Mouse (Mus musculus) lung, adult 2 months (tissue): ENCODE data around the gene Rc3h2. TPM values are rescaled to one million over a fixed set of nuclear protein-coding genes. Genes with fewer than 3 reads are reported as not detected.
A peak's percentile ranks its signal among the peaks of the same experiment; 100 is the strongest.

Experiments used
- DNase-seq: peaks from one replicate; pipeline ENCODE4 v3.0.0; 2022
- H3K4me1 ChIP-seq: fragments of 200-500 bp; 2 replicates; pipeline ENCODE4 v1.6.1; 2011; ENCODE audit warnings: low read length; ENCODE audit not compliant: control insufficient read depth, insufficient read depth
- H3K4me3 ChIP-seq: fragments of 200-500 bp; replicated peaks from 2 replicates; pipeline ENCODE3; 2011; ENCODE audit warnings: low read depth, mild to moderate bottlenecking, control low read depth, low read length; ENCODE audit errors: extremely low read depth
- CTCF ChIP-seq: fragments of 200-500 bp; IDR thresholded peaks from 2 replicates; pipeline ENCODE4 v1.5.1; 2011; ENCODE audit warnings: mild to moderate bottlenecking, low read length, control low read depth; ENCODE audit not compliant: insufficient read depth
- POLR2A ChIP-seq: fragments of 200-500 bp; IDR thresholded peaks from 2 replicates; pipeline ENCODE4 v1.6.1; 2011; ENCODE audit warnings: low read depth, mild to moderate bottlenecking, control low read depth, low read length, borderline replicate concordance; ENCODE audit errors: extremely low read depth
- WGBS: fragments of 180-500 bp; shearing (Covaris S2); methylation state at CpG from one replicate; pipeline ENCODE4 v1.1.7; 2018; 5-methylcytosine and 5-hydroxymethylcytosine counted together
- polyA plus RNA-seq: library from polyadenylated mRNA; depleted of rRNA; stranded (reverse); fragments of >200 nt; gene quantifications from 2 replicates; pipeline ENCODE4 v1.2.3, GENCODE M21; 2012; rRNA removed

Gene Rc3h2
- polyA plus RNA-seq, 1 experiment, result 8.6 TPM

GRCm38 (mm10) chr2:37358633-37359540, 63.8 kb downstream of the Rc3h2 start, which contains the start of gene Pdcl:
TSS of gene Pdcl (minus strand) at chr2:37359332.
- Histone ChIP-seq H3K4me3 (peak within 1 kb of the TSS; percentile 99), H3K4me1 (no peaks in the 10 kb centered on the region)
- TF ChIP-seq POLR2A (peak; percentile 62; the same call in 1 of the 2 replicates), CTCF (no peak)
- peak; percentile 88 for DNase-seq
- WGBS, result under 1% methylated on average over 42 of the region's 42 CpGs

GRCm38 (mm10) chr2:37355571-37355970, 67.1 kb downstream of the Rc3h2 start:
- TF ChIP-seq CTCF, result no peak
- TF ChIP-seq POLR2A, result no peak
- H3K4me3 ChIP-seq, result no peak overlapping the region
- 97% methylated on average over 5 of the region's 5 CpGs for WGBS
- no peak for DNase-seq
- H3K4me1 ChIP-seq, result 0 out of 2 replicates have a peak, but pooled peaks cover 3% of the 10 kb centered on the region

- 52% methylated on average over 7 of the region's 7 CpGs for WGBS
- TF ChIP-seq CTCF, result no peak
- no peak for TF ChIP-seq POLR2A
- no peak for DNase-seq
- Histone ChIP-seq H3K4me1 (0 out of 2 replicates have a peak, but pooled peaks cover 3% of the 10 kb centered on the region), H3K4me3 (no peak overlapping the region)
Measured at GRCm38 (mm10) chr2:37351671-37352070, 71.0 kb downstream of the Rc3h2 start.

- DNase-seq, result peak; percentile 37
- TF ChIP-seq CTCF, result peak; percentile 69
- TF ChIP-seq POLR2A, result no peak
- no peak overlapping the region for H3K4me3 ChIP-seq
- 48% methylated on average over 10 of the region's 10 CpGs for WGBS
- H3K4me1 ChIP-seq, result no peaks in the 10 kb centered on the region
Measured at GRCm38 (mm10) chr2:37338497-37339187, 84.1 kb downstream of the Rc3h2 start.

GRCm38 (mm10) chr2:37333321-37333720, 89.4 kb downstream of the Rc3h2 start:
- Histone ChIP-seq H3K4me3 (no peak overlapping the region), H3K4me1 (no peaks in the 10 kb centered on the region)
- DNase-seq, result no peak
- no peak for TF ChIP-seq CTCF
- no peak for TF ChIP-seq POLR2A
- 66% methylated on average over 2 of the region's 2 CpGs for whole genome bisulfite sequencing

- 88% methylated on average over 1 of the region's 1 CpGs for WGBS
- no peak for DNase-seq
- Histone ChIP-seq H3K4me1 (no peaks in the 10 kb centered on the region), H3K4me3 (no peak within 1 kb of the TSS)
- no peak for TF ChIP-seq POLR2A
- TF ChIP-seq CTCF, result no peak
Measured at GRCm38 (mm10) chr2:37326215-37326614, 96.5 kb downstream of the Rc3h2 start, which contains the start of gene Olfr368. TSS of gene Olfr368 (plus strand) at chr2:37326515.

Other genes starting within 250 kb of the Rc3h2 start
- not detected in 2 replicates for gene Olfr365, start 234.7 kb downstream of the Rc3h2 start, polyA plus RNA-seq
- not detected in 2 replicates for gene Olfr366, start 211.3 kb downstream of the Rc3h2 start, polyA plus RNA-seq
- not detected in 2 replicates for gene Olfr368, start 96.4 kb downstream of the Rc3h2 start, polyA plus RNA-seq
- gene Pdcl, start 63.6 kb downstream of the Rc3h2 start, polyA plus RNA-seq, result 8.7 and 14.6 TPM in 2 replicates
- gene Zbtb26, start 20.2 kb upstream of the Rc3h2 start, polyA plus RNA-seq, result 1.8 and 2.8 TPM in 2 replicates
- 1.7 and 2.4 TPM in 2 replicates for gene Zbtb6, start 20.3 kb upstream of the Rc3h2 start, polyA plus RNA-seq
- gene Rabgap1, start 20.4 kb upstream of the Rc3h2 start, polyA plus RNA-seq, result 8.6 and 13.9 TPM in 2 replicates
- gene Gpr21, start 93.4 kb upstream of the Rc3h2 start, polyA plus RNA-seq, result 0.33 and 0.73 TPM in 2 replicates